Mouse (Mus musculus): Measurements from ENCODE around the gene Ghr.

DNA sequence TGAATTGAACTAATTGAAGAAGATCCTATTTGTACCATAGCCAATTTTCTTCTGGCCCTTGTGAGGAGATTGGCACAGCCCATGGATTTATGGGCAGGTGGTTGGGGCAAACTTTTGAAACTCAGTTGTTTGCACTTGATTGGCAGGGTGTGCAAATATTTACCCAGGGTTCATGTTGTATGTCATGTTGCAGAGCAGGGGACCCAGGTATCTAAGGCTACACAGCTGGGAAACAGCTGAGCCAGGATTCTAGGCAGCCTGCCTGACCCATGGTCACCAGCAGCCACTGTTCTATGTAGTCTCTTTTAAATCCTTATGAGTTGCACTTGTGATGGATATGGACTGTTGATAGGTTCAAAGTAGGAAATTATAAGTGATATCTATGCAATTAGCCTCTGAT is 94.1 kb downstream of the Ghr start:
- no peak for TF ChIP-seq CTCF (IDR thresholded peaks at IDR 0.05; ENCODE audit: low read depth)
- TF ChIP-seq EP300 (IDR thresholded peaks at IDR 0.05; ENCODE audit: low read depth) = peak; percentile 14; the same call in 1 of the 2 replicates
